In the genomic region with DNA sequence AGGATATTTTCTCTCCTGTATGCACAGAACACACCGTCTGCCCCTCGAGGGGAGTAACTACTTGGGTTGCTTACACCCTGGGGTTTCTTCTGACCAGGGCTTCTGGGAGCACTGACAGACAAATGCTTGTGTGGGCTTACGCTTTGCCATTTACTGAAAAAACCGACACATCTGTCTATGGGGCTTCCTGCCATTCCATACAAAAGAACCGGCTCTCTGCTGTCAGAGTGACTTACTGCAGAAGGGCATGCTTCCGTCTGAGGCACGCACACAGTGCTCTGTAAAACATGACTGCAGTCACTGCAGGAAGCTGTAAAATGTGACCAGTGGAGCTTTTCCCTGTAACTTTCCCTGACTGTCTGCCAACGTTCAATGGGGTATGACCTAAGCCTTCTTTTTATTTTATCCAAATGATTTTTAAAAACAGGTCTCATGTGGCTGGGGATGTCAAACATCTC, we compare ENCODE assay signal across 8 mouse cellular contexts. TPM values are rescaled to one million over a fixed set of nuclear protein-coding genes. Genes with fewer than 3 reads are reported as not detected.
A peak's percentile ranks its signal among the peaks of the same experiment; 100 is the strongest.
DNase-seq lines count a peak whose midpoint lies in the region; ATAC-seq lines count a peak whose summit lies in the region.

No protein-coding gene starts in this region.

- peak overlapping the region; percentile 30; the same call in 1 of the 2 replicates for H3K4me2 ChIP-seq in heart, embryonic 12.5 days
- no peak overlapping the region for H3K4me2 ChIP-seq in heart, embryonic 15.5 days
- H3K4me2 ChIP-seq in neural tube, embryonic 15.5 days: no peak overlapping the region

- 25% methylated on average over 8 of the region's 8 CpGs for WGBS in heart, embryonic 12.5 days
- WGBS in heart, embryonic 15.5 days: 20% methylated on average over 8 of the region's 8 CpGs
- 1% methylated on average over 8 of the region's 8 CpGs for WGBS in neural tube, embryonic 15.5 days

- DNase-seq in heart, adult 9 months (ENCODE audit: low spot score in 2 of 2): no peak
- DNase-seq in kidney, postnatal 36 days: peak; percentile 53 to 63
- DNase-seq in natural killer cell, adult 2 months (ENCODE audit: low spot score in 2 of 2): no peak

- H3K27me3 ChIP-seq in heart, embryonic 12.5 days (replicated peaks): no peaks in the 10 kb centered on the region
- no peaks in the 10 kb centered on the region for H3K27me3 ChIP-seq in heart, embryonic 15.5 days
- no peaks in the 10 kb centered on the region; the same call in 1 of the 2 replicates for H3K27me3 ChIP-seq in neural tube, embryonic 15.5 days (replicated peaks)

- H3K9ac ChIP-seq in heart, embryonic 12.5 days: no peak overlapping the region
- no peak overlapping the region for H3K9ac ChIP-seq in heart, embryonic 15.5 days
- H3K9ac ChIP-seq in neural tube, embryonic 15.5 days (replicated peaks): 0 out of 2 replicates have a peak overlapping the region, but pooled peaks have one; percentile 11

- ATAC-seq in heart, embryonic 12.5 days (ENCODE audit: insufficient number of reproducible peaks, low FRiP score): peak; percentile 66; the same call in 1 of the 2 replicates
- ATAC-seq in heart, embryonic 15.5 days (replicated peaks; ENCODE audit: insufficient number of reproducible peaks, insufficient read depth, low FRiP score, low read depth): peak; percentile 66
- no peak; the same call in 1 of the 2 replicates for ATAC-seq in neural tube, embryonic 15.5 days (ENCODE audit: low FRiP score)
- ATAC-seq in megakaryocyte progenitor cell, adult 5-6 weeks (replicated peaks; ENCODE audit: poor library complexity): no peak
- ATAC-seq in erythroid progenitor cell, adult 5-6 weeks (replicated peaks; ENCODE audit: low FRiP score, poor library complexity, severe bottlenecking): no peak

- H3K9me3 ChIP-seq in heart, embryonic 12.5 days (replicated peaks): no peaks in the 10 kb centered on the region
- no peaks in the 10 kb centered on the region for H3K9me3 ChIP-seq in heart, embryonic 15.5 days (replicated peaks)
- H3K9me3 ChIP-seq in neural tube, embryonic 15.5 days (replicated peaks): no peaks in the 10 kb centered on the region

- peaks cover 8% of the 10 kb centered on the region; the same call in 1 of the 2 replicates for H3K4me1 ChIP-seq in heart, embryonic 12.5 days (replicated peaks)
- peaks cover 14% of the 10 kb centered on the region for H3K4me1 ChIP-seq in heart, embryonic 15.5 days (replicated peaks)
- peaks cover 16% of the 10 kb centered on the region for H3K4me1 ChIP-seq in neural tube, embryonic 15.5 days

- no peaks in the 10 kb centered on the region for H3K36me3 ChIP-seq in heart, embryonic 12.5 days
- no peaks in the 10 kb centered on the region for H3K36me3 ChIP-seq in heart, embryonic 15.5 days
- no peaks in the 10 kb centered on the region for H3K36me3 ChIP-seq in neural tube, embryonic 15.5 days

- H3K27ac ChIP-seq in heart, embryonic 12.5 days (ENCODE audit: poor library complexity, severe bottlenecking): peak overlapping the region; percentile 71
- H3K27ac ChIP-seq in heart, embryonic 15.5 days: peak overlapping the region; percentile 63
- H3K27ac ChIP-seq in neural tube, embryonic 15.5 days (replicated peaks): 0 out of 2 replicates have a peak overlapping the region, but pooled peaks have one; percentile 52

- H3K4me3 ChIP-seq in heart, embryonic 12.5 days: no peak overlapping the region
- no peak overlapping the region for H3K4me3 ChIP-seq in heart, embryonic 15.5 days
- no peak overlapping the region for H3K4me3 ChIP-seq in neural tube, embryonic 15.5 days (replicated peaks)

RNA-seq across cellular contexts. Expression of gene Tgif2, which starts 25.4 kb away (rescaled TPM):
- polyA plus RNA-seq in heart, embryonic 12.5 days (2016; fragmentation: Nextera tagmentation; extraction: Ambion mirVana): 42.8 and 43.1 TPM in 2 replicates
- 23.6 and 34.1 TPM in 2 replicates for polyA plus RNA-seq in heart, embryonic 15.5 days (2015; fragmentation: Nextera tagmentation; extraction: Ambion mirVana)
- polyA plus RNA-seq in neural tube, embryonic 15.5 days (2015; fragmentation: Nextera tagmentation; extraction: Ambion mirVana): 10.3 and 16.5 TPM in 2 replicates
- total RNA-seq in megakaryocyte progenitor cell, adult 5-6 weeks (2015): 7.2 and 7.9 TPM in 2 replicates
- total RNA-seq in megakaryocyte progenitor cell, adult 5-6 weeks (2017): 10.7 and 12.5 TPM in 2 replicates
- 2.2 and 3.8 TPM in 2 replicates for total RNA-seq in erythroid progenitor cell, adult 5-6 weeks (2015; ENCODE audit: low replicate concordance)
- total RNA-seq in erythroid progenitor cell, adult 5-6 weeks (2017; ENCODE audit: low replicate concordance): 1.9 and 18.2 TPM in 2 replicates

RNA-seq across cellular contexts. Expression of gene Myl9, which starts 39.2 kb away (rescaled TPM):
- polyA plus RNA-seq in heart, embryonic 12.5 days (2016; fragmentation: Nextera tagmentation; extraction: Ambion mirVana): 1,723 and 1,724 TPM in 2 replicates
- 1,553 and 1,598 TPM in 2 replicates for polyA plus RNA-seq in heart, embryonic 15.5 days (2015; fragmentation: Nextera tagmentation; extraction: Ambion mirVana)
- 40.8 and 169 TPM in 2 replicates for polyA plus RNA-seq in neural tube, embryonic 15.5 days (2015; fragmentation: Nextera tagmentation; extraction: Ambion mirVana)
- total RNA-seq in megakaryocyte progenitor cell, adult 5-6 weeks (2015): not detected in 2 replicates
- total RNA-seq in megakaryocyte progenitor cell, adult 5-6 weeks (2017): not detected in 2 replicates
- total RNA-seq in erythroid progenitor cell, adult 5-6 weeks (2015; ENCODE audit: low replicate concordance): 5.0 and 7.2 TPM in 2 replicates
- 0.45 and 10.7 TPM in 2 replicates for total RNA-seq in erythroid progenitor cell, adult 5-6 weeks (2017; ENCODE audit: low replicate concordance)

RNA-seq across cellular contexts. Expression of gene 4930518I15Rik, which starts 43.4 kb away (rescaled TPM):
- polyA plus RNA-seq in heart, embryonic 12.5 days (2016; fragmentation: Nextera tagmentation; extraction: Ambion mirVana): 3.5 and 4.5 TPM in 2 replicates
- 4.8 and 5.7 TPM in 2 replicates for polyA plus RNA-seq in heart, embryonic 15.5 days (2015; fragmentation: Nextera tagmentation; extraction: Ambion mirVana)
- 7.6 and 8.9 TPM in 2 replicates for polyA plus RNA-seq in neural tube, embryonic 15.5 days (2015; fragmentation: Nextera tagmentation; extraction: Ambion mirVana)
- 0.42 and 3.0 TPM in 2 replicates for total RNA-seq in megakaryocyte progenitor cell, adult 5-6 weeks (2015)
- 1.2 TPM in 1 of 2 replicates, not detected in the other for total RNA-seq in megakaryocyte progenitor cell, adult 5-6 weeks (2017)
- 3.2 TPM in 1 of 2 replicates, not detected in the other for total RNA-seq in erythroid progenitor cell, adult 5-6 weeks (2015; ENCODE audit: low replicate concordance)
- total RNA-seq in erythroid progenitor cell, adult 5-6 weeks (2017; ENCODE audit: low replicate concordance): 3.9 and 4.0 TPM in 2 replicates

RNA-seq across cellular contexts. Expression of gene Rab5if, which starts 48.6 kb away (rescaled TPM):
- polyA plus RNA-seq in heart, embryonic 12.5 days (2016; fragmentation: Nextera tagmentation; extraction: Ambion mirVana): 193 and 203 TPM in 2 replicates
- polyA plus RNA-seq in heart, embryonic 15.5 days (2015; fragmentation: Nextera tagmentation; extraction: Ambion mirVana): 152 and 164 TPM in 2 replicates
- 152 TPM in 2 replicates for polyA plus RNA-seq in neural tube, embryonic 15.5 days (2015; fragmentation: Nextera tagmentation; extraction: Ambion mirVana)
- total RNA-seq in megakaryocyte progenitor cell, adult 5-6 weeks (2015): 377 and 404 TPM in 2 replicates
- 204 and 210 TPM in 2 replicates for total RNA-seq in megakaryocyte progenitor cell, adult 5-6 weeks (2017)
- 62.7 and 85.9 TPM in 2 replicates for total RNA-seq in erythroid progenitor cell, adult 5-6 weeks (2015; ENCODE audit: low replicate concordance)
- total RNA-seq in erythroid progenitor cell, adult 5-6 weeks (2017; ENCODE audit: low replicate concordance): 28.8 and 48.1 TPM in 2 replicates

Comparison
In these comparisons a context has a peak if more than half of its experiments do, and no peak if none do; other contexts are left out.
1. ATAC-seq: peak in heart, embryonic 12.5 days (single experiment) and heart, embryonic 15.5 days (single experiment); none in neural tube, embryonic 15.5 days (single experiment), megakaryocyte progenitor cell, adult 5-6 weeks (single experiment) and erythroid progenitor cell, adult 5-6 weeks (single experiment).
2. DNase-seq: peak in kidney, postnatal 36 days (2 of 2); none in heart, adult 9 months (0 of 2) and natural killer cell, adult 2 months (0 of 2).
3. Peak in every context shown above with its lines, with median percentiles within 50 percentile points of each other: H3K27ac ChIP-seq.